Mouse (Mus musculus): ENCODE measurements around the gene Rpa2.

DNA sequence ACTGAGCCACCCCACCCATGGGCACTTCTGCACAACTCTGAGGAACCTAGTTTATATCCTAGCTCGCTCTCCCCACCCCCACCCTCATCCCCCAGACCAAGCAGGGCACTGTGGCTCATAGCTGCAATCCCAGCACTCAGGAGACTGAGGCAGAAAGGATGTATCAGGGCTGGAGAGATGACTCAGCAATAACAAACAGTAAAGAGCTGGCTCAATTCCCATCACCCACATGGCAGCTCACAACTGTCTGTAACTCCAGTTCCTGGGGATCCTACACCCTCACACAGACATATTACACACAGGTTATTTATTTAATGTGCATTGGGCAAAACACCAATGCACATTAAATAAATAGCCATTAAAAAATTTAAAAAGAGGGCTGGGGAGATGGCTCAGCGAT, 32.7 kb upstream of the Rpa2 start:
- no peak for TF ChIP-seq GATA1 (IDR thresholded peaks at IDR 0.05; ENCODE audit: low read length)
- no peak for TF ChIP-seq TAL1 (IDR thresholded peaks at IDR 0.05; ENCODE audit: low read length)
